Mouse (Mus musculus): ENCODE measurements around the gene Cfap161.

Cfap161 gene

DNA sequence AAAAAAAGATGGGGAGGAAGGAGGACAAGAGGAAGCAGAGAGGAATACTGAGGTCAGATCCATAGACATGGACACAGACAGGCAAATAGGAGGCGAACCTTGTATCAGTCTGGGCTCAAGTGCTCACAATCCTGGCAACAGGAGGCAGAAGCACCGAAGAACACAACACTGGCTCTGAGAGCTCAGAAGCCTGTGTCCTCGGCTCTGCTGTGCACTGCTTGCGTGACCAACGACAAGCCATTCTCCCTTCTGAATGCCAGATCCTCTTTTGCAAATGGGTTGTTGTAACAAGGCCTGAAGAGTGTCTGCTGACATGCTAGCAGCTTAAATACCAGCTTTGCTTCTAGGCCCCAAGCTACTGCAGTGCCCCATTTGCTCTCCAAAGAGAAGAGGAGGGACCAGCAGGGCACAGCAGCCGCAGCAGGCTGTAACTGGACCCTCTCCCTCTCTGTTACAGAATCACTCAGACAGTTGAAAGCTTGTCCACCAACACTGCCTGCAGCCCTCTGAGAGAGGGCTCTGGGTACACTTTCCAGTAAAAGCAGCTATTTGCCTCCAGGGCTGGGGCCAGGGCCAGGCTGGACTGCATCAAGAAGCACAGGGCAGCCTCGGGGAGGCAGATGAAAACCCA, 54.9 kb downstream of the Cfap161 start:
- no peak for DNase-seq (ENCODE audit: low read depth, low spot score)

DNA sequence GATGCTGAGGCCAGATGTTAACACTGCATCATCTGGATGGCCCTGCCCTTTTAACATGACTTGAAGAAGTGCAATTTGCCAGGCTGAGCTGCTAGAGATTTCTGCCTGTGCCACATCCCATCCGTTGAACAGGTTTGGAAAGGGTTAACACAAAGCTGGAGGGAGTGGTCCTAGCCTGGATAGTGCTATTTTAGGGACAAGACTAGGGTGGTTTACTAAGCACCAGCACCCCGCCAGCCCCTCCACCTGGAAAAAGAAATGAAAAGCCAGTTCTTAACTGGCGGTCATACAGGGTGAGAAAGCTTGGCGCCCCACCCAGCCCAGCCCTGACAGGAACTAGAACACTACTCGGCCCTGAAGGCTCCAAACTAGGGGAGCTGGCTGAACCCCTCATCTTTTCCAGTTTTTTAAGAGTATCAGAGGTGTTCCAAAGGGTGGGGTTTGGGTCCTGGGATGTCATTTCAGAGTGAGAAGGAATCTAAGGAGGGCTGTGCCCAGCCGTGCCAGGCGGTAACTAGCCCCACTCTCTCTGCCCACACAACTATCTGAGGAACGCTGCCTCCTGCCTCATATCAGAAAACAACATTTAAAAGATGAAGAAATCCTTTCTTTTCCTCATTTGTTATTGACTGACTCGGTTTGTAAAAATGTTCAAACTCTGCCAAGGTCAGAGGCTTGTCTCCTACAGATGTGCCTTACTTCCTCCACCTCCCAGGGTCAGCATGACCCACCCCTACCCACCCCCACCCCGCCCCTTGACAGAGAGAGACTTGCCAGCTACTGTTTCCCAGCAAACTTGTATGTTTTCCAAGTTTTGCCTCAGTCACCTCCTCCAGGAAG, 55.8 kb downstream of the Cfap161 start:
- no peak for DNase-seq (ENCODE audit: low read depth, low spot score)

DNA sequence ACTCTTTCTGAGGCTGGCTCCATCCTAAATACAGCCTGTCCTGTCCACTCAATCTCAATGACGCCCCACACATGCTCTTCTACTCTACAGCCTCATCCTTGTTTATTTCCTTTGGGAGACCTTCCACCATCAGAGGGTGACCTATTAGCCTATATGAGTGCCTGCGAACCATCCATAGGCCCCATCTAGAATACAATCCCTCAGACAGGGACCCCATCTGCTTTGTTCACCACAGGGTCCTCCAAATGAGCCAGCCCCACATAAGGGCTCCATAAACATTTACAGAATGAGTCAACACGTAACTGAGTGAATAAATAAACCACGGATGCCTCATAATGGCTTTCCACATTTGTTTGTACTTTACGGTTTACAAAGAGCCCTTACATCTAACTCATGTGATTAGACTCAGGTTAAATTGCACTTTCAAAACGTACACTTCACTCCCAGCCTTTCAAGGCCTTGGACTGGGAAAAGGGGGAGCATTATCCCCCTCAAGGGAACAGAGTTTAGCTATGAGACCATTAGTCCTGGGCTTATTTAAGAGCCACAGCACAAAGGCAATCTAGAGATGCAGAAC, 56.7 kb downstream of the Cfap161 start:
- DNase-seq (ENCODE audit: low read depth, low spot score) = no peak

DNA sequence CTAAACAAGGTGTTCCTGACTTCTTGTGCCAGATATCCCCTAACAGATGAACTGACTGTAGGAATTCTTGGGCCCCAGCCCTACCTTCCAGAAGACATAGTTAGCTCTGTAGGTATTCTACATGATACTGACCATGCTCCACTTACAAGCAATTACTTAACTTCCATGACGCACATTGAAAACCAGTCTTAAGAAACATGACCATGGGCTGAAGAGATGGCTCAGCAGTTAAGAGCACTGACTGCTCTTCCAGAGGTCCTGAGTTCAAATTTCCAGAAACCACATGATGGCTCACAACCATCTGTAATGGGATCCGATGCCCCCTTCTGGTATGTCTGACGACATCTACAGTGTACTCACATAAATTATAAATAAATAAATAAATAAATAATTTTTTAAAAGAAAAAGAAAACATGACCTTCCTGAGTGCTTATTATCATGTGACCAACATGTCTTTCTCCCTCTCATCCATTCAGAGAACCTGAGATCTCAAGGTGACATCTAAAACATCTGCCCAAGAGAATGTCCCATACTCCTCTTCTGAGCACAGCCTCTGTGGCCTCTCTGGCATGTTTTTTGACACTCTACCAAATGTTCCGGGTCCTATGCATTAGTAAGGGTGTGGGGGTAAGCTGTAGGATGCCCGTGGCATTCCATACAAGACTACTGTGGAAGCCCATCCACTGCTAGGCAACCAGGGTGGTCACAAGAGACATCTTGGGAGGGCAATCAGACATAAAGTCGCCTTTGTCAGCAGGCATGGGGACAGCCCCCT, 58.2 kb downstream of the Cfap161 start:
- DNase-seq (ENCODE audit: low read depth, low spot score) = no peak

DNA sequence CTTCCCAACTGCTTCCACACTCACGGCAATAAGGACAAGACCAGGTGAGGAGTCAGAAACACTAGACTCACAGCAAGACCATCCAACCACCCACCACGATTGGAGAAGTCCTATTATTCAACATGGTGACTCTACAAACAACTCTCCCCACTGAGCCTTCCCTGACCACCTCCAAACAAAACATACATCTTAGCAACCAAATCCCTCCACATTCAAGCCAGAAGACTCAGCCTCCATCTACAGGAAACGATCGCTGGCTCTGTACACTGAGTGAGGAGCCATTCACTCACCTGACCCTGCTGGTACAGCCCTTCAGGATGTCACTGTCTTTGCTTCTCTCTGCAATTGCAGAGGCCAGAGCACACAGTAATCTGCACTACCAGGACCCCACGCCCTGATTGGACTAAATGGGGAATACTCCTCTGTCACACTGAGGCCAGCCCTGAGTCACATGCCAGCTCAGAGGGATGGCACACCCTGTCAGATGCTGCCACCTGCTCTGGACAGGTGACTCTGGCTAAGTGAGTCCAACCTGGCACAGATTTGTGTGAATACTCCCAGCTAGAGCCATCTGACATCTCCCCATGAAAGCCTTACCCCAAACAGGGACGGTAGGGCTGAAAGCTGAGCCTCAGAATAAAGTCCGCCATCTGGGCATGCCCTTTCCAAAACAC, 59.4 kb downstream of the Cfap161 start:
- DNase-seq (ENCODE audit: low read depth, low spot score) = no peak

DNA sequence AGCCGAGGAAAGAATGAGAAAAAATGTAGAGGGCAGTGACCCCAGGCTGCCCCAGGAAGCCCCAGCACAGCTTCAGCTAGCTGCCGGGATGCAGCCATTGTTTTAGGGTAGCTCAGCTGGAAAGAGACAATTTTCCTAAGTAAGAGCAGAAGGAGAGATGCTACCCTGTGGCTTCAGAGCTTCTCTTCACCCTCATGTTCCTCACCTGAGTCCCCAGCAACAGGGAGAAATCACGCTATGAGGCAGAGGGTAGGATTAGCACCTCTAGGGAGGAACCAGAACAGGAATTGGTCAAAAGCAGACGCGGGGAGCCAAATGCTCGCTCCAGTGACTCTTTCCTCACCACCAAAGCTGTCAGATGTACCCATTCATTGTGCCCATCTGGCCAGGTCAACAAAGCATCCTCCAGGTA, 60.0 kb downstream of the Cfap161 start:
- DNase-seq (ENCODE audit: low read depth, low spot score) = no peak

- no peak for DNase-seq (ENCODE audit: low read depth, low spot score)
Observed at GRCm38 (mm10) chr7:83734246-83734645, 60.4 kb downstream of the Cfap161 start.

DNA sequence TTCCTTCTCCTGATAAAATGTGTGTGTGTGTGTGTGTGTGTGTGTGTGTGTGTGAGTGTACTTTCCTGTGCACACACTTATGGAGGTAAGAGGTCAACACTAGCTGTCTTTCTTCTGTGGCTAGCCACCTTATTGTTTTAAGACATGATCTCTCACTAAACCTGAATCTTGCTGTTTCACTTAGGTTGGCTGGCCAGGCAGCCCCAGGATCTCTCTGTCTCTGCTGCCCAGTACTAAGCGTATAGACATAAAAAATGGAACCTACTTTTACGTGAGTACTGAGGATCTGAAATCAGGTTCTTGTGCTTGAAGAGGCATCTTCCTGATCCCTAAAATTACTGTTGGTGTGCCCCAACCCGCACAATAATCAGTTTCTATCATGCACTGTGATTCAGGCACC, 61.9 kb downstream of the Cfap161 start:
- no peak for DNase-seq (ENCODE audit: low read depth, low spot score)

- no peak for DNase-seq (ENCODE audit: low read depth, low spot score)
Observed at GRCm38 (mm10) chr7:83731961-83732666, 62.6 kb downstream of the Cfap161 start.

- DNase-seq (ENCODE audit: low read depth, low spot score) = no peak
Observed at GRCm38 (mm10) chr7:83731297-83731696, 63.4 kb downstream of the Cfap161 start.

DNA sequence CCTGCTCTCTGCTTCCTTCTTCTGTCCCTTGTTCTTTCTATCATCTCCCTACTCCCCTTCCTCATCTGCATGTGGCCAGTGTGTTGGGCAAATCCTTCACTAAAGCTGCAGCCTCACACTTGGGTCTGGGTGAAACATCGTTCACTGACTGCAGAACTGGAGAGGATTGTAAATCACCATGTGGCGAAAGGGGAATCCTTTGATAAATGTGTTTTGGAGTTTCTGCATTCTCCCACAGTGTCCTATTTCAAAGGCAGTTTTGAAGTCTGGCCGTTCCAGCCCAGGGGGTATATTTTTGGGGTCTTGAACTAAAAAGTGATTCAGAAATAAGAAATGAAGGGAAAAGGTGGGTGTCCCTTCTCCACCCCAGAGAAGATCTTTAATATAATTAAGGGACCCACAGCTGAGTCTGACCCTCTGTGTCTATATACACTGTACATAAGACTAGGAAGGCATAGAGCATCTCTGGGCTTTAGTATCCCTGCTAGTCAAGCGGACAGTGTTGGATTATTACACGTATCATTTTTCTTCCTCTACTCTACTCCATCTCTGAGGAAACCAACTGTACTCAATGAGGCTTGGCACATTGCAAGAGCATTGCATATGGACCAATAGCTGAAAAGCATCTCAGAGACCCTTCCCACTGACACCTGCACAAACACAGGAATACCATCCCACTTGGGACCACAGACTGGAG, 67.6 kb downstream of the Cfap161 start:
- no peak for DNase-seq (ENCODE audit: low read depth, low spot score)

- no peak for DNase-seq (ENCODE audit: low read depth, low spot score)
Observed at GRCm38 (mm10) chr7:83725801-83726200, 68.9 kb downstream of the Cfap161 start.

GRCm38 (mm10) chr7:83724541-83724940, 70.1 kb downstream of the Cfap161 start:
- no peak for DNase-seq (ENCODE audit: low read depth, low spot score)

All from ZHBTc4 (cell line).